Mouse (Mus musculus): ENCODE measurements around the gene Armh3.

Armh3 gene

GRCm38 (mm10) chr19:45903861-45904260 is 94.4 kb downstream of the Armh3 start:
- DNase-seq (ENCODE audit: low read depth), result no peak

GRCm38 (mm10) chr19:45902390-45903035 is 95.8 kb downstream of the Armh3 start:
- DNase-seq (ENCODE audit: low read depth), result no peak

GRCm38 (mm10) chr19:45900836-45901235 is 97.5 kb downstream of the Armh3 start:
- DNase-seq (ENCODE audit: low read depth), result no peak

- no peak for DNase-seq (ENCODE audit: low read depth)
These were observed 102.6 kb downstream of the Armh3 start for GRCm38 (mm10) chr19:45895726-45896125.

- no peak for DNase-seq (ENCODE audit: low read depth)
These were observed 116.2 kb downstream of the Armh3 start for GRCm38 (mm10) chr19:45882056-45882455.

- DNase-seq (ENCODE audit: low read depth), result no peak
These were observed 125.0 kb downstream of the Armh3 start for GRCm38 (mm10) chr19:45873320-45873719.

- DNase-seq (ENCODE audit: low read depth), result no peak
These were observed 142.9 kb downstream of the Armh3 start for GRCm38 (mm10) chr19:45855284-45855920.

GRCm38 (mm10) chr19:45854521-45854920 is 143.8 kb downstream of the Armh3 start:
- no peak for DNase-seq (ENCODE audit: low read depth)

- DNase-seq (ENCODE audit: low read depth), result no peak
These were observed 150.6 kb downstream of the Armh3 start for GRCm38 (mm10) chr19:45847733-45848093.

GRCm38 (mm10) chr19:45847016-45847732 is 151.1 kb downstream of the Armh3 start:
- DNase-seq (ENCODE audit: low read depth), result peak; percentile 61

GRCm38 (mm10) chr19:45844209-45844608 is 154.1 kb downstream of the Armh3 start:
- DNase-seq (ENCODE audit: low read depth), result no peak

GRCm38 (mm10) chr19:45843424-45843823 is 154.9 kb downstream of the Armh3 start:
- DNase-seq (ENCODE audit: low read depth), result peak; percentile 75

- DNase-seq (ENCODE audit: low read depth), result no peak
These were observed 161.0 kb downstream of the Armh3 start for GRCm38 (mm10) chr19:45837050-45837994.

GRCm38 (mm10) chr19:45835490-45835889 is 162.8 kb downstream of the Armh3 start:
- no peak for DNase-seq (ENCODE audit: low read depth)

GRCm38 (mm10) chr19:45833665-45834064 is 164.6 kb downstream of the Armh3 start:
- DNase-seq (ENCODE audit: low read depth), result no peak

- no peak for DNase-seq (ENCODE audit: low read depth)
These were observed 167.6 kb downstream of the Armh3 start for GRCm38 (mm10) chr19:45830679-45831078.

- no peak for DNase-seq (ENCODE audit: low read depth)
These were observed 170.6 kb downstream of the Armh3 start for GRCm38 (mm10) chr19:45827736-45828135.

GRCm38 (mm10) chr19:45827125-45827524 is 171.2 kb downstream of the Armh3 start:
- no peak for DNase-seq (ENCODE audit: low read depth)

- no peak for DNase-seq (ENCODE audit: low read depth)
These were observed 172.1 kb downstream of the Armh3 start for GRCm38 (mm10) chr19:45826146-45826545.

- DNase-seq (ENCODE audit: low read depth), result no peak
These were observed 176.5 kb downstream of the Armh3 start for GRCm38 (mm10) chr19:45821832-45822231.

- DNase-seq (ENCODE audit: low read depth), result no peak
These were observed 180.3 kb downstream of the Armh3 start for GRCm38 (mm10) chr19:45817816-45818490.

- no peak for DNase-seq (ENCODE audit: low read depth)
These were observed 181.6 kb downstream of the Armh3 start for GRCm38 (mm10) chr19:45816727-45817126.
